ENCODE assay signal across 27 mouse cellular contexts in the genomic region with DNA sequence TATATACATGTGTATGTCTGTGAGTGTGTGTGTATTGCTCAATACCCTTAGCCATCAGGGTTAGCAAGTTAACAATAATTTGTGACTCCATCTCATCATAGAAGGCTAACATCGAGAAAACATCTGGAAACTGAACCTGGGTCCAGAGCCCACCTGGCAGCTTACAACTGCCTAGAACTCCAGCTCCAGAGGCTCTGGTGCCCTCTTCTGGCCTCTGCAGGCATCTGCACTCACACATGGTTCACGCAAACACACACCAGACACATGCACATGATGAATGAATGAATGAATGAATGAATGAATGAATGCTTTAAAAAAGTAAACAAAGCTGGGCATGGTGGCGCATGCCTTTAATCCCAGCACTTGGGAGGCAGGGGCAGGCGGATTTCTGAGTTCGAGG.
DNase-seq lines count a peak whose midpoint lies in the region; ATAC-seq and TF ChIP-seq lines count a peak whose summit lies in the region.
"Had no signal": no experiment of that assay in that cellular context is flagged by ENCODE, and none has a peak within 500 bp of the region (broad histone marks: within the 10 kb centered on the region; RNA-seq: fewer than 3 reads in every experiment).

No protein-coding gene starts in this region.

- no peak for TF ChIP-seq POLR2A in ES-Bruce4 (IDR thresholded peaks at IDR 0.05; ENCODE audit: insufficient read depth, low read length)

- no peaks in the 10 kb centered on the region for H3K9me3 ChIP-seq in kidney, postnatal 0 days (replicated peaks; ENCODE audit: low read length)
- H3K9me3 ChIP-seq in E14TG2a.4 (ENCODE audit: low read length) (no peaks in the 10 kb centered on the region), ES-Bruce4 (replicated peaks; ENCODE audit: control insufficient read depth, insufficient read depth, low read length, poor library complexity, severe bottlenecking) (no peaks in the 10 kb centered on the region)
- H3K9me3 ChIP-seq: hindbrain, embryonic 13.5 days; lung, embryonic 15.5 days; midbrain, embryonic 12.5 days had no signal

- no peak for ATAC-seq in kidney, postnatal 0 days (replicated peaks; ENCODE audit: low FRiP score, low read depth)
- ATAC-seq in granulocyte monocyte progenitor cell, adult 5-6 weeks (replicated peaks; ENCODE audit: poor library complexity, severe bottlenecking): no peak
- ATAC-seq: inflammation-experienced regulatory T-cells, adult 6 months had no signal

- TF ChIP-seq CTCF in kidney, postnatal 0 days (IDR thresholded peaks at IDR 0.05; ENCODE audit: low read depth): 0 out of 2 replicates have a peak, but pooled peaks have one; percentile 21
- peak; percentile 67 for TF ChIP-seq CTCF in E14TG2a.4 (conservative IDR thresholded peaks at IDR 0.05; ENCODE audit: low read length)
- peak; percentile 68 for TF ChIP-seq CTCF in ES-Bruce4 (IDR thresholded peaks at IDR 0.05; ENCODE audit: low read depth, low read length)

- H3K4me3 ChIP-seq in kidney, postnatal 0 days (replicated peaks; ENCODE audit: low read depth, low read length): no peak overlapping the region
- H3K4me3 ChIP-seq in E14TG2a.4 (replicated peaks; ENCODE audit: low read length) (no peak overlapping the region), ES-Bruce4 (ENCODE audit: low read depth, low read length) (no peak overlapping the region)
- H3K4me3 ChIP-seq: erythroblast, embryonic 14.5 days; forebrain, embryonic 12.5 days; hindbrain, embryonic 13.5 days; liver, embryonic 15.5 days; lung, embryonic 15.5 days; midbrain, embryonic 12.5 days had no signal

- H3K4me1 ChIP-seq in kidney, postnatal 0 days (replicated peaks; ENCODE audit: insufficient read depth, low read length): no peaks in the 10 kb centered on the region
- H3K4me1 ChIP-seq in E14TG2a.4 (replicated peaks; ENCODE audit: low read depth, low read length) (no peaks in the 10 kb centered on the region), ES-Bruce4 (ENCODE audit: control insufficient read depth, insufficient read depth, low read length) (no peaks in the 10 kb centered on the region)
- H3K4me1 ChIP-seq: forebrain, embryonic 12.5 days; liver, embryonic 15.5 days; lung, embryonic 15.5 days; midbrain, embryonic 12.5 days had no signal

- H3K36me3 ChIP-seq in kidney, postnatal 0 days (ENCODE audit: insufficient read depth, low read length): no peaks in the 10 kb centered on the region
- H3K36me3 ChIP-seq in E14TG2a.4 (ENCODE audit: insufficient read depth, low read length) (no peaks in the 10 kb centered on the region), ES-Bruce4 (ENCODE audit: control insufficient read depth, insufficient read depth, low read length, poor library complexity, severe bottlenecking) (no peaks in the 10 kb centered on the region)
- H3K36me3 ChIP-seq: forebrain, embryonic 12.5 days; hindbrain, embryonic 13.5 days; liver, embryonic 15.5 days; lung, embryonic 15.5 days; midbrain, embryonic 12.5 days had no signal

- no peak for DNase-seq in kidney, postnatal 0 days (ENCODE audit: low spot score)
- DNase-seq in kidney, postnatal 25 days: no peak
- peak; percentile 60 for DNase-seq in ZHBTc4 (ENCODE audit: low read depth, low spot score)
- DNase-seq in spleen, adult 18-20 months: no peak
- DNase-seq: adrenal gland, postnatal 14 days; B cell, adult 2 months; cerebellum, adult 11-12 months; cerebellum, postnatal 10 days; gastrocnemius, postnatal 14 days; heart, adult 18-20 months; heart, postnatal 4 days; kidney, adult 11 months; liver; lung, postnatal 36 days; thymus, adult 18-20 months; thymus, postnatal 25 days had no signal

- 92% methylated on average over 5 of the region's 5 CpGs for WGBS in kidney, postnatal 0 days

- no peak overlapping the region for H3K27ac ChIP-seq in kidney, postnatal 0 days
- H3K27ac ChIP-seq in ES-Bruce4 (ENCODE audit: insufficient read depth, low read length): no peak overlapping the region
- H3K27ac ChIP-seq: forebrain, embryonic 12.5 days; hindbrain, embryonic 13.5 days; liver, embryonic 15.5 days; lung, embryonic 15.5 days; midbrain, embryonic 12.5 days had no signal

- no peak overlapping the region for H3K4me2 ChIP-seq in kidney, postnatal 0 days (ENCODE audit: low read length)
- H3K4me2 ChIP-seq: forebrain, embryonic 12.5 days; heart, embryonic 11.5 days; hindbrain, embryonic 13.5 days; liver, embryonic 15.5 days; lung, embryonic 15.5 days; midbrain, embryonic 12.5 days had no signal

- no peak overlapping the region for H3K9ac ChIP-seq in kidney, postnatal 0 days (ENCODE audit: low read depth, low read length)
- no peak overlapping the region for H3K9ac ChIP-seq in ES-Bruce4 (ENCODE audit: low read depth, poor library complexity, severe bottlenecking)
- H3K9ac ChIP-seq: forebrain, embryonic 12.5 days; hindbrain, embryonic 13.5 days; liver, embryonic 15.5 days; lung, embryonic 15.5 days; midbrain, embryonic 12.5 days had no signal

- no peak for TF ChIP-seq EP300 in ES-Bruce4 (IDR thresholded peaks at IDR 0.05; ENCODE audit: insufficient read depth, low read depth, low read length)

- no peaks in the 10 kb centered on the region for H3K27me3 ChIP-seq in kidney, postnatal 0 days (ENCODE audit: insufficient read depth, low read length)
- H3K27me3 ChIP-seq in E14TG2a.4 (ENCODE audit: insufficient read depth, low read length) (no peaks in the 10 kb centered on the region), ES-Bruce4 (ENCODE audit: control insufficient read depth, insufficient read depth, low read length, poor library complexity, severe bottlenecking) (no peaks in the 10 kb centered on the region)
- H3K27me3 ChIP-seq: forebrain, embryonic 12.5 days; hindbrain, embryonic 13.5 days; liver, embryonic 15.5 days; lung, embryonic 15.5 days; midbrain, embryonic 12.5 days had no signal
